Mouse (Mus musculus) spleen, postnatal 4 days (tissue): ENCODE results near the gene Cox17.
"Not testable (repeated sequence)": the region's sequence is repeated elsewhere in the genome, so short reads cannot be mapped to it uniquely, and the experiment has no call there.

Experiments
- DNase-seq, 2 experiments: peaks; one replicate each; pipeline ENCODE4 v3.0.0; 2022; ENCODE audit warnings: low spot score in 2 of 2

Gene Cox17

GRCm38 (mm10) chr16:38346529-38347325 is at the start of gene Cox17, which contains the start of gene Gm21987:
Cox17 (plus strand) TSS chr16:38346991.
Gm21987 (plus strand) TSS chr16:38347040.
- peak; percentile 90 to 93 for DNase-seq

GRCm38 (mm10) chr16:38298410-38298809 is 48.4 kb upstream of the Cox17 start:
- DNase-seq = no peak

GRCm38 (mm10) chr16:38302367-38302766 is 44.4 kb upstream of the Cox17 start:
- no peak for DNase-seq

- no peak for DNase-seq
Observed at GRCm38 (mm10) chr16:38304460-38305194, 42.2 kb upstream of the Cox17 start.

- DNase-seq = peak; percentile 20 to 70
Observed at GRCm38 (mm10) chr16:38306571-38307220, 40.1 kb upstream of the Cox17 start.

GRCm38 (mm10) chr16:38307221-38307605 is 39.6 kb upstream of the Cox17 start:
- DNase-seq = no peak

- DNase-seq = no peak
Observed at GRCm38 (mm10) chr16:38307651-38308050, 39.1 kb upstream of the Cox17 start.

- DNase-seq = no peak
Observed at GRCm38 (mm10) chr16:38308195-38308594, 38.6 kb upstream of the Cox17 start.

GRCm38 (mm10) chr16:38318492-38318891 is 28.3 kb upstream of the Cox17 start:
- no peak for DNase-seq

GRCm38 (mm10) chr16:38319087-38319486 is 27.7 kb upstream of the Cox17 start:
- no peak for DNase-seq

GRCm38 (mm10) chr16:38321452-38321935 is 25.3 kb upstream of the Cox17 start:
- DNase-seq = peak; percentile 25 to 68

- DNase-seq = no peak
Observed at GRCm38 (mm10) chr16:38324311-38324710, 22.5 kb upstream of the Cox17 start.

- DNase-seq = no peak
Observed at GRCm38 (mm10) chr16:38326778-38327397, 19.9 kb upstream of the Cox17 start.

- DNase-seq = no peak
Observed at GRCm38 (mm10) chr16:38329340-38329739, 17.5 kb upstream of the Cox17 start.

- DNase-seq = no peak
Observed at GRCm38 (mm10) chr16:38334431-38334830, 12.4 kb upstream of the Cox17 start.

GRCm38 (mm10) chr16:38338077-38338476 is 8.7 kb upstream of the Cox17 start:
- not testable (repeated sequence) for DNase-seq

- DNase-seq = peak in 1 of 2 experiments; percentile 48
Observed at GRCm38 (mm10) chr16:38341396-38342324, 5.1 kb upstream of the Cox17 start, which contains the start of gene Maats1. Maats1 (minus strand) TSS chr16:38342143.

- DNase-seq = no peak
Observed at GRCm38 (mm10) chr16:38344941-38345725, 1.7 kb upstream of the Cox17 start.

- DNase-seq = no peak
Observed at GRCm38 (mm10) chr16:38347588-38347987, 797 bp downstream of the Cox17 start.
